Mouse (Mus musculus): ENCODE results near the gene Rpa1.
A peak's percentile ranks its signal among the peaks of the same experiment; 100 is the strongest.

The Rpa1 gene

GRCm38 (mm10) chr11:75261730-75262129 is 86.4 kb downstream of the Rpa1 start:
- no peak for DNase-seq

DNA sequence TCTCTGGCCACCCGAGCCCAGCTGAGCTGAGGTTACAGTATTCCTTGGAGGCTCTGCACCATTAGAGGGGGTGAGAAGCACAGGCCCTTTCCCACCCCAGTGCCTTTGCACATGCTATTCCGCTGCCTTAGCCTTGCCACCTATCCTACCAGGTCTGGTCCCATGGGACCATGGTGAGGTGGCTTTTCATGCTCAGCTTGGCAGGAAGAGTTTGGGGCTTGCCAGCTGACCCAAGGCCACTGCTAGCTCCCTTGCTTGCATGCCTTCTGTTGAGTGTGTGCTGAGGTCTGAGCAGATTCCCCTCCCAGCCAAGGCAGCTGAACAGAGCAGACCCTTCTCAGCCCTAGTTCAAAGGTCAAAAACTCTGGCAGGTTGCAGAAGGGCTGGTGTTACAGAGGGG is 87.1 kb downstream of the Rpa1 start:
- DNase-seq = no peak

DNA sequence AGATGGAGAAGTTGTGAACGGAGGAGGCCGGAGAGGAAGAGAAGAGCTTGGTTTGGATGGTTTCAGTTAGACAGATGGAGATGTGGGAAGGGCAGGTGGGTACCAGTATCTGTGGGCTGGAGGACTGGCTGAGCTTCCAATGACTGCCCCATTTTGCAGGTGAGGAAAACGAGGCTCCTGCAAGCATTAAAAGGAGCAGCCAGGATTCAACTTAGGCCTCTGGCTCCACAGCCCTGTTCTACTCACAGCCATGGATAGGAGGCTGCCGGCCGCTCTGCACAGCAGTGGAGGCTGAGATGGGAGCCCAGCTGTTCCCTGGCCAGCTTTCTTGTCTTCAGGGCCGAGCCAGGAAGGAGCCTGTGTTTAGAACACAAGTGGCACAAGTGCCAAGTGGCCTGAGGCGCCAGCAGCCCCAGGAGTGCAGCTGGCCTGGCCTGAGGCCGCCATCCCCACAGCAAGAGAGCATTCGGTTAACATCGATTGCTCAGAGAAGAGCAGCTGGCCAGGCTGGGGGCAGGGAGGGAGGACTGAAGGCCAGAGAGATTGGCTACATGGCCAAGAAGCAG is 88.0 kb downstream of the Rpa1 start:
- DNase-seq = peak; percentile 71

- DNase-seq = peak; percentile 90
Measured at GRCm38 (mm10) chr11:75259416-75259815, 88.7 kb downstream of the Rpa1 start.

DNA sequence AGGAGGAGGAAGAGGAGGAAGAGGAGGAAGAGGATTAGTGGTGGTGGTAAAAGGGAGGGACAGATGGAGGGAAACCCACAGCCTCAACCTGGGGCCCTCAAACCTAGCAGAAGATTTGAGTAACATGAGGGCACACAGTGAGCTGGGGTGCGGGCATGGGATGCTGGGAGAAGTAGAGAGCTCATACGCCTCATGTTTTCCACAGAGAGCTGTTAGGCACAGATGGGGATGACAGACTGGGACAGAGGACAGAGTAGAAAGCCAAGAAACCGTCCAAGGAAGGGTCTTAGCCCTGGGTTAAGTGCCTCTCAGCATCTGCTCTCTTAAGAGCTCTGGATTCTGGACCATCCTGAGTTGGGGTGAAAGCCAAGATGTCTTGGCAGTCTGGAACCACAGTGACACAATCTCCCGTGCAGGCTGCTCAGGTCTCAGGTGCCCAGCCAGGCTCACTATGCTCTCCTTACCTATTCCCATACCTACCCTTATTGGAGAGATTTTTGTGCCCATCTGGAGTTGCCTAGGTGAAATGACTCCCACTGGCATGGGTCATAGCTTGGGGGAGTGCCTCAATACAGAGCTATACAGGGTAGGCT is 91.0 kb downstream of the Rpa1 start:
- peak; percentile 60 for DNase-seq

GRCm38 (mm10) chr11:75255330-75255729 is 92.8 kb downstream of the Rpa1 start:
- no peak for DNase-seq

- no peak for DNase-seq
Measured at GRCm38 (mm10) chr11:75254252-75254912, 93.7 kb downstream of the Rpa1 start.

DNA sequence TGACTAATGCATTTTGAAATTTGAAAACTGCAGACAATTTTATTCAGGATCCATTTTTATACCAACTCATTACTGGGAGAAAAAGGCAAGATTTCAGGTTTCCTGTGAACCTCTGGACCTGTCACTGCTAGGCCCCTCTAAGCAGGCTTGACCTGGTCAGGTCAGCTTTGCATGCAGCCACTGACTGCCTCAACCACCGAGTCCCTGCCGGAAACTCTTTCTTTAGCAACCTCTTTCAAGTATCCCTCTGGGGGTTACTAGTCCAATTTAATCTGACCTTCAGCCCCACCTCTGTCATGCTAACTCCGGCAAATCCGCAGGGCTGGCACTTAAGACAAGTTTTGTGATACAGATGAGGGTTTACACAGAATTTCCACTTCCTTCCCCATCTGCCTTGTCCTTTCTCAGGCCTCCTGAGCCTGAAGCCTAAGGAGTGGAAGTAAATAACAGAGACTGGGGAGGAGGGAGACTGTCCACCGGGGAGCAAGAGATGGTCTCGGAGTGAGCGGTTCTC is 96.5 kb downstream of the Rpa1 start:
- no peak for DNase-seq

DNA sequence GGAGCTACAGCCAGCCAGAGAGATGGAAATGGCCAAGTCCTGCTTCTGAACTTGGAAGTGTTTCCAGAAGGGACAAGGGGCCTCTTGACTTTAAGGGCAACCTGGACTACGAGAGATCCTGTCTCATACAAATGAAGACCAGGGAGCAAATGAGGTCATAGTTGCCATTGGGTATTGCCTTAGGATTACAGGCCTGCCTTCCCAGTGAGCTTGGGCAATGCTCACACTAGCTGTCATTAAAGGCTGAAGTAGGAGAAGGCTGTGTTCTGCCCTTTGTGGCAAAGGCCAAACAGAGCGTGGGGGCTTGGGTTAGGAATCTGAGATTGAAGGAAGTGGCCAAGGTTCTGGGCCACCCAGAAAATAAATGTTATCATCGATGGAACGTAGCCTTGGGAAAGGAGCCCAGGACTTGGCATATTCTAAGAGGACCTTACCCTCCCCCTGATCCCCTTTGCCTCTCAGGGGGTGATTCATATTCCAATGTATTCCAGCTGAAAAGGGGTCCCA is 97.1 kb downstream of the Rpa1 start:
- DNase-seq = no peak

DNA sequence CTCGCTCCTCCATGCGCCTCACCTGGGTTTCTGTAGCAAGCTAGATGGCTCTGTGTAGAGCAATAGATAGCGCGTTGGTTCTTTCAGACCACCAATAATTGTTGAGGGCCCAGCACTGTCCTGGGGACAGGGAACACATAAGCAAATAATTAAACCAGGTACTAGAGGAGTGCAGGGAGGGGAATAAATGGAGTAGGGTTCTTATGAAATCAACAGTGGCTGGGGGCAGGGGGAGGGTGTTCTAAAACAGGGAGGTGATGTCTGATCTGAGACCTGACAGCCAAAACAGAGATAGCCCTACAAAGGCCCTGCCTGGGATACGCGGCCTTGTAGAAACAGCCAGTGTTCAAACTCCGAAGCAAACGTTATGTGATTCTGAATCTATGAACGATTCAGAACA is 98.5 kb downstream of the Rpa1 start:
- DNase-seq = no peak

All from cerebellum, adult 11-12 months (tissue).